Mouse (Mus musculus): ENCODE results near the gene Myzap. TPM values are rescaled to one million over a fixed set of nuclear protein-coding genes. Genes with fewer than 3 reads are reported as not detected.

Gene Myzap
- polyA plus RNA-seq, 1 experiment from 2014 or later = 4.5 TPM

DNA sequence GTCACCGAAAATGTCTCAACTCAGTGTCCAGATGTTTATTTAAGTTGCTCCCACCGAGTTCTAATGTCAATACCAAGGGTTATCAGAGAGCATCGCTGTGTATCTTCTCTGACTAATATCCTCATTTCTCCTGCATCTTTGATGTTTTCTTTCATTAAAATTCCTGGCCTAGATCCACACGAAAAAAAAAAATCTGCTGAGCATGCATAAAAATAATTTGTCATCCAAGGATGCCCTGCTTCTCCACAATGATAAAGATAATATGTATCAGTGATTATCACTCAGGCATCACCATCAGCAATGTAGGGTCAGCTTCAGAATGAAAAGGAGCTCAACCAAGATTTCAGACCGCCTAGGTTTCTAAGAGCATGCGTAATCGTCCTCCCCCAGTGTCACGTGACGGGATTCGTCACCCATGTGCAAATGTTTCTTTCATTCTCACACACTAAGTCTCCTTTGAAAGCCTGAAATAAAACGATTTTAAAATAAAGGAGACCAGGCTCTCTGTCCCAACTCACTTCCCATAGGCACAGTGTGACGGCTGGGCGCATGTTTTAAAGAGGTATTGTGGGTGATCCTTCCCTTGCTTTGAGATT lies 129.0 kb downstream of the Myzap start:
- ATAC-seq (ENCODE audit: low FRiP score) = no peak
- Histone ChIP-seq H3K27ac (ENCODE audit: low read depth, low read length) (no peak overlapping the region), H3K9me3 (ENCODE audit: control insufficient read depth, low read length) (no peaks in the 10 kb centered on the region), H3K4me1 (ENCODE audit: control insufficient read depth, insufficient read depth, low read length) (no peaks in the 10 kb centered on the region), H3K9ac (ENCODE audit: low read length) (no peak overlapping the region), H3K36me3 (ENCODE audit: control insufficient read depth, insufficient read depth, low read length) (no peaks in the 10 kb centered on the region), H3K4me2 (no peak overlapping the region), H3K27me3 (ENCODE audit: control insufficient read depth, insufficient read depth, low read length) (no peaks in the 10 kb centered on the region), H3K4me3 (ENCODE audit: low read depth, low read length) (no peak overlapping the region)
- DNase-seq (ENCODE audit: low spot score, missing footprints) = no peak
- WGBS = 80% methylated on average over 13 of the region's 13 CpGs

- no peak overlapping the region for H3K4me3 ChIP-seq (ENCODE audit: low read depth, low read length)
- no peaks in the 10 kb centered on the region for H3K4me1 ChIP-seq (ENCODE audit: control insufficient read depth, insufficient read depth, low read length)
- 93% methylated on average over 4 of the region's 4 CpGs for WGBS
- no peak overlapping the region for H3K27ac ChIP-seq (ENCODE audit: low read depth, low read length)
- no peak overlapping the region for H3K9ac ChIP-seq (ENCODE audit: low read length)
- ATAC-seq (ENCODE audit: low FRiP score) (no peak), DNase-seq (ENCODE audit: low spot score, missing footprints) (no peak)
- no peak overlapping the region for H3K4me2 ChIP-seq
- no peaks in the 10 kb centered on the region for H3K9me3 ChIP-seq (ENCODE audit: control insufficient read depth, low read length)
- no peaks in the 10 kb centered on the region for H3K27me3 ChIP-seq (ENCODE audit: control insufficient read depth, insufficient read depth, low read length)
- no peaks in the 10 kb centered on the region for H3K36me3 ChIP-seq (ENCODE audit: control insufficient read depth, insufficient read depth, low read length)
Measured at GRCm38 (mm10) chr9:71456738-71457137, 135.4 kb downstream of the Myzap start.

Other genes with a start within 250 kb of the Myzap start
- gene Polr2m, start 106.4 kb downstream of the Myzap start, polyA plus RNA-seq (2014; fragmentation: Nextera tagmentation; extraction: Ambion mirVana) = 455 and 475 TPM in 2 replicates
- 4.2 and 4.6 TPM in 2 replicates for gene Cgnl1, start 179.2 kb upstream of the Myzap start, polyA plus RNA-seq (2014; fragmentation: Nextera tagmentation; extraction: Ambion mirVana)

All from midbrain, embryonic 11.5 days (tissue).